Mouse (Mus musculus) heart, postnatal 14 days (tissue): ENCODE data around the gene Tmprss6. TPM values are rescaled to one million over a fixed set of nuclear protein-coding genes. Genes with fewer than 3 reads are reported as not detected.

Experiments used
- DNase-seq, 2 experiments: peaks; one replicate each; pipeline ENCODE4 v3.0.0; 2021 to 2022
- intact Hi-C: fragments of 180-260 bp; cut with DNase I; formaldehyde crosslinking; loops from one replicate; pipeline ENCODE4 v1.15.1; 2025
- long read RNA-seq, 2 experiments: library from polyadenylated mRNA; stranded (forward); transcript quantifications; one replicate each; pipeline ENCODE4 v2.0.0; 2021
- total RNA-seq, 2 experiments: library from RNA; stranded (reverse); gene quantifications; 2 replicates each; pipeline ENCODE4 v1.2.3; 2021

Gene Tmprss6
- total RNA-seq: not detected
- long read RNA-seq, experiment 1, partial matches to known transcripts: 0 of 1 reads
- long read RNA-seq, experiment 1, other reads (novel, unspliced or antisense): 1 of 1 reads
- long read RNA-seq, experiment 2: 0 reads

- intact Hi-C loops: no loop called here
- DNase-seq: no peak
Observed at GRCm38 (mm10) chr15:78468379-78468937, at the start of gene Tmprss6. Tmprss6 (minus strand) TSS chr15:78468634.

GRCm38 (mm10) chr15:78518221-78518620 is 49.8 kb upstream of the Tmprss6 start:
- intact Hi-C loops: no loop called here
- DNase-seq: no peak

GRCm38 (mm10) chr15:78515759-78516158 is 47.3 kb upstream of the Tmprss6 start:
- intact Hi-C loops: no loop called here
- DNase-seq: no peak

GRCm38 (mm10) chr15:78514393-78515146 is 46.1 kb upstream of the Tmprss6 start:
- intact Hi-C loops: loop anchor here (1.0 kb wide), 2 partner anchors 18 to 68 kb away; no protein-coding TSS in a partner anchor
- peak; percentile 80 to 86 for DNase-seq

GRCm38 (mm10) chr15:78513019-78513418 is 44.6 kb upstream of the Tmprss6 start:
- no peak for DNase-seq
- intact Hi-C loops: no loop called here

GRCm38 (mm10) chr15:78511951-78512350 is 43.5 kb upstream of the Tmprss6 start:
- no peak for DNase-seq
- intact Hi-C loops: loop anchor here (1.0 kb wide), 1 partner anchor 64 kb away; no protein-coding TSS in a partner anchor

- intact Hi-C loops: no loop called here
- no peak for DNase-seq
Observed at GRCm38 (mm10) chr15:78510736-78511135, 42.3 kb upstream of the Tmprss6 start.

GRCm38 (mm10) chr15:78510121-78510576 is 41.7 kb upstream of the Tmprss6 start:
- DNase-seq: peak in 1 of 2 experiments; percentile 30
- intact Hi-C loops: no loop called here

- intact Hi-C loops: no loop called here
- DNase-seq: no peak
Observed at GRCm38 (mm10) chr15:78509297-78509899, 41.0 kb upstream of the Tmprss6 start.

GRCm38 (mm10) chr15:78508443-78508842 is 40.0 kb upstream of the Tmprss6 start:
- DNase-seq: no peak
- intact Hi-C loops: no loop called here

GRCm38 (mm10) chr15:78505541-78505940 is 37.1 kb upstream of the Tmprss6 start:
- intact Hi-C loops: no loop called here
- no peak for DNase-seq

GRCm38 (mm10) chr15:78504816-78505215 is 36.4 kb upstream of the Tmprss6 start:
- intact Hi-C loops: no loop called here
- no peak for DNase-seq

- intact Hi-C loops: no loop called here
- no peak for DNase-seq
Observed at GRCm38 (mm10) chr15:78504013-78504412, 35.6 kb upstream of the Tmprss6 start.

GRCm38 (mm10) chr15:78502437-78503132 is 34.2 kb upstream of the Tmprss6 start:
- no peak for DNase-seq
- intact Hi-C loops: no loop called here

- no peak for DNase-seq
- intact Hi-C loops: no loop called here
Observed at GRCm38 (mm10) chr15:78494968-78495406, 26.6 kb upstream of the Tmprss6 start, which contains the start of gene Il2rb. Il2rb (minus strand) TSS chr15:78495271.

GRCm38 (mm10) chr15:78493401-78494010 is 25.1 kb upstream of the Tmprss6 start:
- no peak for DNase-seq
- intact Hi-C loops: no loop called here

- DNase-seq: no peak
- intact Hi-C loops: no loop called here
Observed at GRCm38 (mm10) chr15:78491301-78491700, 22.9 kb upstream of the Tmprss6 start.

- DNase-seq: no peak
- intact Hi-C loops: no loop called here
Observed at GRCm38 (mm10) chr15:78489906-78490305, 21.5 kb upstream of the Tmprss6 start.

- intact Hi-C loops: no loop called here
- DNase-seq: no peak
Observed at GRCm38 (mm10) chr15:78489248-78489647, 20.8 kb upstream of the Tmprss6 start.

- intact Hi-C loops: no loop called here
- no peak for DNase-seq
Observed at GRCm38 (mm10) chr15:78487066-78487465, 18.6 kb upstream of the Tmprss6 start.
